Mouse (Mus musculus) cerebellum, adult 2 months (tissue): ENCODE results near the gene Med15.

Experiments used
- CTCF ChIP-seq: fragments of 200-500 bp; IDR thresholded peaks from 2 replicates; pipeline ENCODE4 v1.5.1; 2011; ENCODE audit warnings: low read depth, mild to moderate bottlenecking, control low read depth, low read length, moderate library complexity, borderline replicate concordance; ENCODE audit not compliant: insufficient read depth
- POLR2A ChIP-seq: fragments of 200-500 bp; IDR thresholded peaks from 2 replicates; pipeline ENCODE4 v1.6.1; 2011; ENCODE audit warnings: low read length, control low read depth, borderline replicate concordance; ENCODE audit not compliant: insufficient read depth

- no peak for TF ChIP-seq CTCF
- no peak for TF ChIP-seq POLR2A
Measured at GRCm38 (mm10) chr16:17732431-17732830, 260 bp downstream of the Med15 start.
